Mouse (Mus musculus) ES-CJ7 (cell line): ENCODE results near the gene Ptprd.

ENCODE experiments used
- DNase-seq: peaks from one replicate; pipeline ENCODE4 v3.0.0; 2011; ENCODE audit warnings: low read depth, low spot score

Ptprd gene

GRCm38 (mm10) chr4:76218065-76218464, 1993.7 kb downstream of the Ptprd start:
- DNase-seq, result no peak

GRCm38 (mm10) chr4:76215141-76215540, 1996.6 kb downstream of the Ptprd start:
- no peak for DNase-seq

- DNase-seq, result no peak
Measured at GRCm38 (mm10) chr4:76199321-76199720, 2012.4 kb downstream of the Ptprd start.

- DNase-seq, result no peak
Measured at GRCm38 (mm10) chr4:76194762-76195161, 2017.0 kb downstream of the Ptprd start.

- DNase-seq, result no peak
Measured at GRCm38 (mm10) chr4:76193496-76193895, 2018.3 kb downstream of the Ptprd start.

GRCm38 (mm10) chr4:76192031-76192430, 2019.7 kb downstream of the Ptprd start:
- no peak for DNase-seq

- DNase-seq, result no peak
Measured at GRCm38 (mm10) chr4:76190788-76191187, 2021.0 kb downstream of the Ptprd start.

GRCm38 (mm10) chr4:76183095-76183494, 2028.7 kb downstream of the Ptprd start:
- DNase-seq, result no peak

- no peak for DNase-seq
Measured at GRCm38 (mm10) chr4:76179497-76179896, 2032.3 kb downstream of the Ptprd start.

- peak; percentile 20 for DNase-seq
Measured at GRCm38 (mm10) chr4:76175086-76175485, 2036.7 kb downstream of the Ptprd start.

GRCm38 (mm10) chr4:76155750-76156149, 2056.0 kb downstream of the Ptprd start:
- DNase-seq, result no peak

GRCm38 (mm10) chr4:76154190-76154589, 2057.6 kb downstream of the Ptprd start:
- DNase-seq, result no peak

- no peak for DNase-seq
Measured at GRCm38 (mm10) chr4:76144925-76145324, 2066.8 kb downstream of the Ptprd start.

GRCm38 (mm10) chr4:76144333-76144732, 2067.4 kb downstream of the Ptprd start:
- DNase-seq, result no peak

GRCm38 (mm10) chr4:76137901-76138300, 2073.9 kb downstream of the Ptprd start:
- no peak for DNase-seq

GRCm38 (mm10) chr4:76136625-76137024, 2075.1 kb downstream of the Ptprd start:
- DNase-seq, result no peak

- DNase-seq, result no peak
Measured at GRCm38 (mm10) chr4:76091845-76092244, 2119.9 kb downstream of the Ptprd start.

GRCm38 (mm10) chr4:76089866-76090265, 2121.9 kb downstream of the Ptprd start:
- no peak for DNase-seq

- DNase-seq, result no peak
Measured at GRCm38 (mm10) chr4:76076051-76076450, 2135.7 kb downstream of the Ptprd start.

- DNase-seq, result no peak
Measured at GRCm38 (mm10) chr4:76073286-76073685, 2138.5 kb downstream of the Ptprd start.

- peak; percentile 62 for DNase-seq
Measured at GRCm38 (mm10) chr4:76071720-76072119, 2140.0 kb downstream of the Ptprd start.

- DNase-seq, result no peak
Measured at GRCm38 (mm10) chr4:76056836-76057235, 2154.9 kb downstream of the Ptprd start.

GRCm38 (mm10) chr4:76045650-76046049, 2166.1 kb downstream of the Ptprd start:
- no peak for DNase-seq

GRCm38 (mm10) chr4:76044802-76045201, 2167.0 kb downstream of the Ptprd start:
- no peak for DNase-seq
